Mouse (Mus musculus): Measurements from ENCODE around the gene Sult3a2.
"Not testable (repeated sequence)": the region's sequence is repeated elsewhere in the genome, so short reads cannot be mapped to it uniquely, and the experiment has no call there.

Sult3a2 gene

GRCm38 (mm10) chr10:33786604-33787003 lies at the start of gene Sult3a2:
TSS of gene Sult3a2 (minus strand) at chr10:33786704.
- no peak for DNase-seq (ENCODE audit: low spot score)

- DNase-seq (ENCODE audit: low spot score): no peak
These were observed 34.4 kb upstream of the Sult3a2 start for GRCm38 (mm10) chr10:33820892-33821291.

- no peak for DNase-seq (ENCODE audit: low spot score)
These were observed 30.4 kb upstream of the Sult3a2 start for GRCm38 (mm10) chr10:33816923-33817322.

GRCm38 (mm10) chr10:33814266-33814665 lies 27.8 kb upstream of the Sult3a2 start:
- no peak for DNase-seq (ENCODE audit: low spot score)

- no peak for DNase-seq (ENCODE audit: low spot score)
These were observed 25.3 kb upstream of the Sult3a2 start for GRCm38 (mm10) chr10:33811807-33812206.

- not testable (repeated sequence) for DNase-seq (ENCODE audit: low spot score)
These were observed 10.9 kb upstream of the Sult3a2 start for GRCm38 (mm10) chr10:33797221-33797949.

- DNase-seq (ENCODE audit: low spot score): not testable (repeated sequence)
These were observed 9.9 kb upstream of the Sult3a2 start for GRCm38 (mm10) chr10:33796269-33796915.

GRCm38 (mm10) chr10:33792166-33792565 lies 5.7 kb upstream of the Sult3a2 start:
- not testable (repeated sequence) for DNase-seq (ENCODE audit: low spot score)

- peak; percentile 28 for DNase-seq (ENCODE audit: low spot score)
These were observed 1.0 kb upstream of the Sult3a2 start for GRCm38 (mm10) chr10:33787541-33787940.

GRCm38 (mm10) chr10:33735251-33735650 lies 51.3 kb downstream of the Sult3a2 start:
- DNase-seq (ENCODE audit: low spot score): not testable (repeated sequence)

GRCm38 (mm10) chr10:33733241-33733640 lies 53.3 kb downstream of the Sult3a2 start:
- DNase-seq (ENCODE audit: low spot score): no peak

- DNase-seq (ENCODE audit: low spot score): no peak
These were observed 53.9 kb downstream of the Sult3a2 start for GRCm38 (mm10) chr10:33732409-33733185.

- DNase-seq (ENCODE audit: low spot score): no peak
These were observed 62.7 kb downstream of the Sult3a2 start for GRCm38 (mm10) chr10:33723764-33724163.

GRCm38 (mm10) chr10:33721827-33722438 lies 64.6 kb downstream of the Sult3a2 start:
- DNase-seq (ENCODE audit: low spot score): no peak
